ENCODE assay signal across 8 mouse cellular contexts in the genomic region with DNA sequence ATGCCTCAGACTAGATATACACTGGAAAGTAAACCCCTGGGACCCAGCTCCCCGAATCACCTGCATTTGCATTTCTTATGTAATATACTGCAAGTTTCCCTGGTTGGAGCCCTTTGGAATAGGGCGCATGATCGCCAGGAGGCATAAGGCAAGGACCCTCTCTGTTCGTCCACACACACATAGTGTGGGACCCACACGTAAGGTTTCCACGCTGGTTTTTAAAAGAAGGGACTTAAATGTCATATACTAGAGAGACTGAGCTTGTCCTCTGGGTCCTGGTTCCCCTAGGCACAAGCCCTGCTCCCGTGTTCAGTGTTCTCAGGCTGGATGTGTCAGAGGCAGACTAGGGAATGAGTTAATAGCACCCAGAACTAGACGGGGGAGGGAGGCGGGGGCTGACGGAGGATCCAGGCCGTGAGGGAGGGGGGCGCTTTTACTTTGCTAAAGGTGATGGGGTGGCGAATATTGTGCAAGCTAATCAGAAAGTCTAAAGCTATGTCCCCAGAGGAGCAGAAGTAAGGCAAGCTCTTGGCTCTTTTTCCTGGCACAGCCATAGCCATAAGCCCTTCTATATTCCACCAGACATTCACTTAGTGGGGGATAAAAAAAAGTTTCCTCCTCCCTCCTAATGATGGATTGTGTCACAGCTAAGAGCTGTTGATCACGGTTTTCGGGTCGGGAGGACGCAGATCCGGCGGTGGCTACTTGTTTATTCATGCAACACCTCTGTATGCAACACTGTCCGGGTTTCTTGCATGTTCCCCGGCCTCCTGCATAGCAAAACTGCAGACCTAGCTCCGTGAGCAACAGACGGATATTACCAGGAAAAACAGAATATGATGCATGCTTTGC. TPM values are rescaled to one million over a fixed set of nuclear protein-coding genes. Genes with fewer than 3 reads are reported as not detected.
DNase-seq lines count a peak whose midpoint lies in the region; ATAC-seq and TF ChIP-seq lines count a peak whose summit lies in the region.

No protein-coding gene starts in this region.

- H3K4me1 ChIP-seq in kidney, embryonic 15.5 days = peaks cover 23% of the 10 kb centered on the region
- H3K4me1 ChIP-seq in olfactory bulb, adult 2 months (ENCODE audit: control insufficient read depth, insufficient read depth, low read length) = peaks cover 4% of the 10 kb centered on the region; the same call in 1 of the 2 replicates

- intact Hi-C loops in heart, postnatal 10 days (cut with DNase I) = no loop called here
- intact Hi-C loops in left cerebral cortex, postnatal 25 days (cut with DNase I) = loop anchor here (10.0 kb wide), 2 partner anchors 271 to 381 kb away; no protein-coding TSS in a partner anchor

- peaks cover 37% of the 10 kb centered on the region for H3K27me3 ChIP-seq in kidney, embryonic 15.5 days

- H3K4me2 ChIP-seq in kidney, embryonic 15.5 days = peak overlapping the region; percentile 64

- H3K4me3 ChIP-seq in kidney, embryonic 15.5 days (replicated peaks) = peak overlapping the region; percentile 36
- H3K4me3 ChIP-seq in olfactory bulb, adult 2 months (ENCODE audit: insufficient read depth, low read depth, low read length) = peak overlapping the region; percentile 72

- no peak overlapping the region for H3K9ac ChIP-seq in kidney, embryonic 15.5 days

- WGBS in kidney, embryonic 15.5 days = 13% methylated on average over 23 of the region's 23 CpGs
- WGBS in olfactory bulb, adult 2 months = 3% methylated on average over 23 of the region's 23 CpGs

- no peak; the same call in 1 of the 2 replicates for TF ChIP-seq POLR2A in olfactory bulb, adult 2 months (IDR thresholded peaks at IDR 0.05; ENCODE audit: insufficient read depth, low read depth, low read length)

- H3K27ac ChIP-seq in kidney, embryonic 15.5 days = no peak overlapping the region
- H3K27ac ChIP-seq in olfactory bulb, adult 2 months (ENCODE audit: insufficient read depth, low read depth, low read length) = peak overlapping the region; percentile 85

- H3K9me3 ChIP-seq in kidney, embryonic 15.5 days (replicated peaks) = no peaks in the 10 kb centered on the region

- peak; percentile 34 for ATAC-seq in kidney, embryonic 15.5 days (replicated peaks; ENCODE audit: low FRiP score)

- no peak for TF ChIP-seq CTCF in olfactory bulb, adult 2 months (IDR thresholded peaks at IDR 0.05; ENCODE audit: insufficient read depth, low read depth, low read length)

- DNase-seq in kidney, postnatal 14 days = no peak
- peak; percentile 34 for DNase-seq in embryo, embryonic 9.5 days (ENCODE audit: extremely low spot score)
- peak; percentile 4 to 23 for DNase-seq in heart, postnatal 10 days
- peak; percentile 63 to 74 for DNase-seq in left cerebral cortex, postnatal 25 days (ENCODE audit: low spot score in 2 of 2)
- no peak for DNase-seq in spleen, postnatal 10 days (ENCODE audit: low spot score in 2 of 2)
- no peak for DNase-seq in urinary bladder, postnatal 10 days (ENCODE audit: low spot score)

- H3K36me3 ChIP-seq in kidney, embryonic 15.5 days = no peaks in the 10 kb centered on the region

RNA-seq across cellular contexts. Expression of a gene that starts 1.0 kb away (rescaled TPM):
- polyA plus RNA-seq in kidney, embryonic 15.5 days (2015; fragmentation: Nextera tagmentation; extraction: Ambion mirVana) = 0.22 and 0.35 TPM in 2 replicates
- total RNA-seq in heart, postnatal 10 days (2021) = 1 to 10 TPM; 1.5 to 1.6 TPM
- 10 to 100 TPM; 49.7 to 56.5 TPM for total RNA-seq in left cerebral cortex, postnatal 25 days (2021)
- polyA plus RNA-seq in olfactory bulb, adult 2 months (2012; ENCODE audit: insufficient read depth, insufficient read length, low replicate concordance, missing spikeins) = not detected in 2 replicates

Comparison
In these comparisons a context has a peak if more than half of its experiments do, and no peak if none do; other contexts are left out.
1. DNase-seq: peak in embryo, embryonic 9.5 days (single experiment), heart, postnatal 10 days (2 of 2) and left cerebral cortex, postnatal 25 days (2 of 2); none in kidney, postnatal 14 days (single experiment), spleen, postnatal 10 days (0 of 2) and urinary bladder, postnatal 10 days (single experiment).
2. RNA of a gene that starts 1.0 kb away (total RNA-seq): 49.7 to 56.5 TPM in left cerebral cortex, postnatal 25 days; 1.5 to 1.6 TPM in heart, postnatal 10 days; every median in the first group is over 10 times any median in the second.